Mouse (Mus musculus): Measurements from ENCODE around the gene Chaf1a. TPM values are rescaled to one million over a fixed set of nuclear protein-coding genes. Genes with fewer than 3 reads are reported as not detected.

Chaf1a gene
- 26.9 and 30.8 TPM in 2 replicates for polyA plus RNA-seq (2015; fragmentation: Nextera tagmentation; extraction: Ambion mirVana)

- Histone ChIP-seq H3K27me3 (no peaks in the 10 kb centered on the region), H3K36me3 (peaks cover 23% of the 10 kb centered on the region)
- under 1% methylated on average over 68 of the region's 68 CpGs for WGBS
Observed at GRCm38 (mm10) chr17:56040030-56040856, at the start of gene Chaf1a. Gene Chaf1a (plus strand): TSS chr17:56040439.

GRCm38 (mm10) chr17:55996007-55996406 is 44.2 kb upstream of the Chaf1a start:
- ATAC-seq (replicated peaks; ENCODE audit: low FRiP score): no peak
- WGBS: 85% methylated on average over 15 of the region's 15 CpGs
- Histone ChIP-seq H3K4me1 (peaks cover 12% of the 10 kb centered on the region; the same call in 1 of the 2 replicates), H3K27me3 (peaks cover 14% of the 10 kb centered on the region), H3K27ac (no peak overlapping the region), H3K4me3 (replicated peaks) (no peak overlapping the region), H3K4me2 (no peak overlapping the region), H3K36me3 (no peaks in the 10 kb centered on the region), H3K9me3 (replicated peaks) (no peaks in the 10 kb centered on the region), H3K9ac (no peak overlapping the region)

More at GRCm38 (mm10) chr17:56040030-56040856, at the start of gene Chaf1a:
- peak; percentile 83 for ATAC-seq (replicated peaks; ENCODE audit: low FRiP score)
- Histone ChIP-seq H3K9ac (peak within 1 kb of the TSS; percentile 78), H3K9me3 (replicated peaks) (no peaks in the 10 kb centered on the region), H3K4me1 (peaks cover 25% of the 10 kb centered on the region), H3K4me2 (peak within 1 kb of the TSS; percentile 62), H3K27ac (peak within 1 kb of the TSS; percentile 87), H3K4me3 (replicated peaks) (peak within 1 kb of the TSS; percentile 73)

GRCm38 (mm10) chr17:55999794-56000499 is 40.3 kb upstream of the Chaf1a start:
- peak; percentile 44 for ATAC-seq (replicated peaks; ENCODE audit: low FRiP score)
- H3K4me2 ChIP-seq: peak overlapping the region; percentile 52
- H3K9me3 ChIP-seq (replicated peaks): no peaks in the 10 kb centered on the region
- H3K27ac ChIP-seq: no peak overlapping the region
- peak overlapping the region; percentile 20 for H3K4me3 ChIP-seq (replicated peaks)
- H3K4me1 ChIP-seq: peaks cover 12% of the 10 kb centered on the region; the same call in 1 of the 2 replicates
- H3K9ac ChIP-seq: 0 out of 2 replicates have a peak overlapping the region, but pooled peaks have one; percentile 23
- no peaks in the 10 kb centered on the region for H3K36me3 ChIP-seq
- peaks cover 14% of the 10 kb centered on the region for H3K27me3 ChIP-seq
- WGBS: 10% methylated on average over 30 of the region's 30 CpGs

GRCm38 (mm10) chr17:56003000-56003399 is 37.2 kb upstream of the Chaf1a start:
- no peak for ATAC-seq (replicated peaks; ENCODE audit: low FRiP score)
- H3K4me1 ChIP-seq: peaks cover 23% of the 10 kb centered on the region
- no peak overlapping the region for H3K9ac ChIP-seq

GRCm38 (mm10) chr17:56005415-56006061 is 34.7 kb upstream of the Chaf1a start, which contains the start of the genes Stap2 and Mpnd:
Gene Stap2 (minus strand): TSS chr17:56005584.
Gene Mpnd (plus strand): TSS chr17:56005711.
- no peak for ATAC-seq (replicated peaks; ENCODE audit: low FRiP score)
- WGBS: 46% methylated on average over 13 of the region's 13 CpGs
- Histone ChIP-seq H3K4me1 (peaks cover 30% of the 10 kb centered on the region), H3K9ac (peak within 1 kb of the TSS; percentile 21; the same call in 1 of the 2 replicates), H3K36me3 (no peaks in the 10 kb centered on the region), H3K4me2 (peak within 1 kb of the TSS; percentile 49), H3K9me3 (replicated peaks) (no peaks in the 10 kb centered on the region), H3K27ac (peak within 1 kb of the TSS; percentile 38; the same call in 1 of the 2 replicates), H3K27me3 (peaks cover 5% of the 10 kb centered on the region), H3K4me3 (replicated peaks) (peak within 1 kb of the TSS; percentile 33)

More at GRCm38 (mm10) chr17:56003000-56003399, 37.2 kb upstream of the Chaf1a start:
- H3K27ac ChIP-seq: no peak overlapping the region
- H3K4me2 ChIP-seq: no peak overlapping the region
- no peak overlapping the region for H3K4me3 ChIP-seq (replicated peaks)
- H3K36me3 ChIP-seq: no peaks in the 10 kb centered on the region
- peaks cover 14% of the 10 kb centered on the region for H3K27me3 ChIP-seq
- 80% methylated on average over 3 of the region's 3 CpGs for WGBS
- H3K9me3 ChIP-seq (replicated peaks): no peaks in the 10 kb centered on the region

GRCm38 (mm10) chr17:56006956-56007355 is 33.3 kb upstream of the Chaf1a start:
- peak overlapping the region; percentile 31 for H3K4me2 ChIP-seq
- 45% methylated on average over 10 of the region's 10 CpGs for WGBS

GRCm38 (mm10) chr17:56007444-56008355 is 32.5 kb upstream of the Chaf1a start:
- peak; percentile 5; the same call in 1 of the 2 replicates for ATAC-seq (replicated peaks; ENCODE audit: low FRiP score)
- peak overlapping the region; percentile 97 for H3K27ac ChIP-seq
- no peaks in the 10 kb centered on the region for H3K9me3 ChIP-seq (replicated peaks)
- WGBS: 26% methylated on average over 14 of the region's 14 CpGs
- H3K9ac ChIP-seq: 0 out of 2 replicates have a peak overlapping the region, but pooled peaks have one; percentile 29
- H3K4me2 ChIP-seq: peak overlapping the region; percentile 97
- H3K27me3 ChIP-seq: no peaks in the 10 kb centered on the region
- H3K4me3 ChIP-seq (replicated peaks): peak overlapping the region; percentile 94
- H3K36me3 ChIP-seq: peaks cover 16% of the 10 kb centered on the region
- peaks cover 37% of the 10 kb centered on the region for H3K4me1 ChIP-seq

More at GRCm38 (mm10) chr17:56006956-56007355, 33.3 kb upstream of the Chaf1a start:
- ATAC-seq (replicated peaks; ENCODE audit: low FRiP score): no peak
- no peak overlapping the region for H3K4me3 ChIP-seq (replicated peaks)
- H3K9me3 ChIP-seq (replicated peaks): no peaks in the 10 kb centered on the region
- H3K27ac ChIP-seq: peak overlapping the region; percentile 97
- peaks cover 9% of the 10 kb centered on the region for H3K36me3 ChIP-seq
- no peak overlapping the region for H3K9ac ChIP-seq
- H3K27me3 ChIP-seq: no peaks in the 10 kb centered on the region
- H3K4me1 ChIP-seq: peaks cover 37% of the 10 kb centered on the region

GRCm38 (mm10) chr17:56008356-56009087 is 31.7 kb upstream of the Chaf1a start:
- Histone ChIP-seq H3K27me3 (no peaks in the 10 kb centered on the region), H3K36me3 (peaks cover 23% of the 10 kb centered on the region), H3K4me1 (peaks cover 37% of the 10 kb centered on the region), H3K4me3 (replicated peaks) (peak overlapping the region; percentile 94), H3K4me2 (peak overlapping the region; percentile 97), H3K9ac (peak overlapping the region; percentile 92), H3K27ac (peak overlapping the region; percentile 97), H3K9me3 (replicated peaks) (no peaks in the 10 kb centered on the region)
- WGBS: under 1% methylated on average over 21 of the region's 21 CpGs
- peak; percentile 93 for ATAC-seq (replicated peaks; ENCODE audit: low FRiP score)

GRCm38 (mm10) chr17:56009088-56009961 is 30.9 kb upstream of the Chaf1a start:
- H3K4me3 ChIP-seq (replicated peaks): peak overlapping the region; percentile 94
- no peaks in the 10 kb centered on the region for H3K27me3 ChIP-seq
- peaks cover 37% of the 10 kb centered on the region for H3K4me1 ChIP-seq
- peak overlapping the region; percentile 97 for H3K27ac ChIP-seq
- peak overlapping the region; percentile 97 for H3K4me2 ChIP-seq
- no peaks in the 10 kb centered on the region for H3K9me3 ChIP-seq (replicated peaks)
- peak overlapping the region; percentile 92 for H3K9ac ChIP-seq
- ATAC-seq (replicated peaks; ENCODE audit: low FRiP score): peak; percentile 93
- peaks cover 31% of the 10 kb centered on the region for H3K36me3 ChIP-seq
- WGBS: under 1% methylated on average over 61 of the region's 62 CpGs

- ATAC-seq (replicated peaks; ENCODE audit: low FRiP score): no peak
- WGBS: 39% methylated on average over 2 of the region's 2 CpGs
- Histone ChIP-seq H3K27me3 (no peaks in the 10 kb centered on the region), H3K4me1 (peaks cover 37% of the 10 kb centered on the region), H3K9ac (peak overlapping the region; percentile 92), H3K4me2 (peak overlapping the region; percentile 97), H3K27ac (peak overlapping the region; percentile 97; the same call in 1 of the 2 replicates), H3K36me3 (peaks cover 35% of the 10 kb centered on the region), H3K4me3 (replicated peaks) (peak overlapping the region; percentile 94), H3K9me3 (replicated peaks) (no peaks in the 10 kb centered on the region)
Observed at GRCm38 (mm10) chr17:56009962-56010240, 30.3 kb upstream of the Chaf1a start.

Measured in kidney, embryonic 15.5 days (tissue).